Mouse (Mus musculus) heart, adult 2 months (tissue): ENCODE measurements at regions not wholly inside any gene's neighbourhood (a gene's known extent, or its start where the extent isn't known, plus 50 kb on each side); places are given as distances from the start of the nearest gene placed in this dataset.

Experiments used
- DNase-seq, 2 experiments: peaks; one replicate each; pipeline ENCODE4 v3.0.0; 2021
- H3K27ac ChIP-seq: fragments of 200-600 bp; 2 replicates; pipeline ENCODE4 v1.8.1; 2022
- H3K27me3 ChIP-seq: fragments of 200-500 bp; 2 replicates; pipeline ENCODE4 v1.6.1; 2012; ENCODE audit warnings: mild to moderate bottlenecking, low read length, inconsistent platforms, mixed read lengths; ENCODE audit not compliant: control insufficient read depth, insufficient read depth
- H3K36me3 ChIP-seq: fragments of 200-500 bp; 2 replicates; pipeline ENCODE4 v1.6.1; 2012; ENCODE audit warnings: low read length, inconsistent platforms; ENCODE audit not compliant: control insufficient read depth, insufficient read depth
- H3K4me1 ChIP-seq: fragments of 200-500 bp; 2 replicates; pipeline ENCODE4 v1.6.1; 2011; ENCODE audit warnings: low read length; ENCODE audit not compliant: control insufficient read depth, insufficient read depth
- H3K4me3 ChIP-seq: fragments of 200-600 bp; 2 replicates; pipeline ENCODE4 v1.8.1; 2022
- H3K79me2 ChIP-seq: fragments of 200-500 bp; replicated peaks from 2 replicates; pipeline ENCODE4 v1.6.1; 2012; ENCODE audit warnings: mild to moderate bottlenecking, inconsistent platforms, low read length, moderate library complexity, mixed read lengths; ENCODE audit not compliant: control insufficient read depth, insufficient read depth
- H3K9ac ChIP-seq: fragments of 200-500 bp; 2 replicates; pipeline ENCODE4 v1.6.1; 2012; ENCODE audit warnings: low read depth, mild to moderate bottlenecking, control low read depth, inconsistent platforms, low read length, mixed read lengths
- CTCF ChIP-seq: fragments of 200-600 bp; IDR thresholded peaks from 2 replicates; pipeline ENCODE4 v1.8.1; 2022; ENCODE audit warnings: antibody characterized with exemption, mild to moderate bottlenecking, moderate library complexity
- EP300 ChIP-seq: fragments of 200-500 bp; IDR thresholded peaks from 2 replicates; pipeline ENCODE4 v1.6.1; 2011; ENCODE audit warnings: low read depth, low read length, control low read depth; ENCODE audit not compliant: insufficient read depth
- POLR2A ChIP-seq: fragments of 200-500 bp; IDR thresholded peaks from 2 replicates; pipeline ENCODE4 v1.6.1; 2011; ENCODE audit warnings: mild to moderate bottlenecking, low read depth, low read length, control low read depth; ENCODE audit not compliant: insufficient read depth
- whole genome bisulfite sequencing: fragments of 180-500 bp; shearing (Covaris S2); methylation state at CpG from one replicate; pipeline ENCODE4 v1.1.7; 2018; 5-methylcytosine and 5-hydroxymethylcytosine counted together
- intact Hi-C: fragments of 180-260 bp; cut with DNase I; formaldehyde crosslinking; loops from one replicate; pipeline ENCODE4 v1.15.1; 2025

DNA sequence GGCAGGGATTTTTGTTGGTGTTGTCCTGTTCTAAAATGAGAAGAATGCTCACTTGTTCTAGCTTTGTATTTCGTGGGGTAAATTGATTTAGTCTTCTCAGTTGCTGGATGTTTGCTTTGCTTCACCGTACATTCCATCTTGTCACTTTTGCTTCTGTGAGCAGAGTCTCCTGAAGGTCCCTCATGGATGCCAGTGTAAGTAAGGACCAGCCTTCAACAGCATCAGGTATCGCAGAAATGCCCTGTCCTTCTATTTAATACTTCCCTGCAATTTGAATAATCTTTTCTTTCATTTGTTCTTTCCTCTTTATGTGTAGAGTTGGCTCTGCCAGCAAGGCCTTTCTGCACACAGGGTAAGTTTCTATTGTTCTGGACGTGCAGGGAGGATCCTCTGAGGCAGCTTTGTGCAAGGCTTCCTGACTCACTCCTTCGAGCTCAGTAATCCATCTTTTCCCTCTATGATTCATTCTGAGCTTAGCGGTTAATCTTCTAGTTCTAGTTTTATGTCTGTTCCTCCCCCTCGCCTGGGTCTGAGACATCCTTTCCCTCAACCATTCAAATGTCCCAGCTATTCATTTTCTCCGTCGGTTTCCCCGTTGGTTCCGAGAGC is 55.7 kb upstream of the Gm5148 start:
- Histone ChIP-seq H3K4me3 (no peak overlapping the region), H3K27ac (no peak overlapping the region), H3K4me1 (peaks cover 2% of the 10 kb centered on the region), H3K36me3 (no peaks in the 10 kb centered on the region), H3K9ac (no peak overlapping the region), H3K27me3 (no peaks in the 10 kb centered on the region), H3K79me2 (no peaks in the 10 kb centered on the region)
- WGBS, result 74% methylated on average over 11 of the region's 11 CpGs
- TF ChIP-seq CTCF (no peak), EP300 (no peak), POLR2A (no peak)
- no peak for DNase-seq
- intact Hi-C loops, result no loop called here

DNA sequence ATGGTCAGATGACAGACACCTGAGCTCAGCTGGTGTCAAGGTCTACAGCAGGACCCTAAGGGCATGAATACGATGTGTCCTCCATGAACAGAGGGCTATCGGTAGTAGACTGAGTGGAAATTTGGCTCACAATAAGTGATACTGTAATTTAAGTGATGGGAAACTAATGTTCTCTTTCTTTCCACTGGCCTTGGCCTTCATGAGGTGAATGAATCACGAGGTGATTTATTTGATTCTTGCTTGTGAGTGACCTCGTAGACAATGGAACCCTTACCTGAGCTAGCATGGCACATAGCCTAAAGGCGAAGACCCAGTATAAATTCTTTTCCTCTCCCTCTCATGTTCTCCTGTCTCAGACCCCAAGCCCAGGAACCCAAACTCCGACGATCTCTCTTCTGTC is 54.1 kb upstream of the Gm5148 start:
- Histone ChIP-seq H3K9ac (no peak overlapping the region), H3K27ac (no peak overlapping the region), H3K79me2 (no peaks in the 10 kb centered on the region), H3K36me3 (no peaks in the 10 kb centered on the region), H3K4me3 (no peak overlapping the region), H3K27me3 (no peaks in the 10 kb centered on the region), H3K4me1 (peaks cover 2% of the 10 kb centered on the region)
- TF ChIP-seq EP300 (no peak), POLR2A (no peak)
- intact Hi-C loops, result no loop called here
- no peak for DNase-seq
- 95% methylated on average over 7 of the region's 7 CpGs for WGBS

DNA sequence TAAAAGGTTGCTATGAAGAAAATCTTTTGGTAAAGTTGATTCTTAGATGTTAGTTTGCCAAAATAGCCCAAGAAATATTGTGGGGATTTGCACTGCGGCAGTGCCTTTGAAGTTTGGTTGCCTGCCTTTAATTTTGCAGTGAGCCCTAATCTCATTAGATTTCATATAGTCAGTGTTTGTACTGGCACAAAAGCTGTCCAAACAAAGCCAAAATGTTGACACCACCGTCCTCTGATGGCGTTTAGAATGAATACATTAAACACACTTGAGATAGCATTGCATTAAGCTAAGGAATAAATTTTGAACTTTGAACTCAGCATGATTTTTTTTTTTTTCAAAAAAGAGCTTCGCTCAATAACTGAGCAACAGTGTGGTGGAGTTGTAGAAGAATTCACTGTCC is 51.9 kb upstream of the Gm5148 start:
- Histone ChIP-seq H3K79me2 (no peaks in the 10 kb centered on the region), H3K27ac (no peak overlapping the region), H3K9ac (no peak overlapping the region), H3K36me3 (no peaks in the 10 kb centered on the region), H3K27me3 (no peaks in the 10 kb centered on the region), H3K4me1 (peaks cover 2% of the 10 kb centered on the region), H3K4me3 (no peak overlapping the region)
- no peak for TF ChIP-seq EP300
- no peak for TF ChIP-seq POLR2A
- no peak for TF ChIP-seq CTCF
- WGBS, result 66% methylated on average over 4 of the region's 4 CpGs
- no peak for DNase-seq
- intact Hi-C loops, result no loop called here
